Mouse (Mus musculus) embryo, embryonic 10 days (tissue): ENCODE data around the gene Cyb5d1.

ENCODE experiments used
- DNase-seq: peaks from one replicate; pipeline ENCODE4 v3.0.0-alpha.2; 2015; ENCODE audit warnings: low spot score

The Cyb5d1 gene

DNA sequence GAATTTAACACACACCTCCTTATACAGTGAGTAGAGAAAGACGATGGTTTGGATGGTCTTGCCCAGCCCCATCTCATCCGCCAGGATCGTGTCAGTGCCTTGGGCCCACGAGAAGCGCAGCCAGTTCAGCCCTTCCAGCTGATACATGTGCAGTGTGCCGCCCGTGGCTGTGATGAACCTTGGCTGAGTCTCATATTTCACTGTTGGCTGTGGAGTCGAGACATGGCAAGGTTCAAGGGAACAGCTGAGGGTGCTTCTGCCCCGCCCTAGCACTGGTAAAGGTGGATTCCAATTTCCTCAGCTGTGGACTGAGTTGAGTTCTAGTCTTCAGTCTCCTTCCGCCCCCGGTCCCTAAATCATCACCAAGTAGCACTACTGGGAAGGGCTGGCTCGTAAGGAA lies 37.7 kb downstream of the Cyb5d1 start:
- no peak for DNase-seq

DNA sequence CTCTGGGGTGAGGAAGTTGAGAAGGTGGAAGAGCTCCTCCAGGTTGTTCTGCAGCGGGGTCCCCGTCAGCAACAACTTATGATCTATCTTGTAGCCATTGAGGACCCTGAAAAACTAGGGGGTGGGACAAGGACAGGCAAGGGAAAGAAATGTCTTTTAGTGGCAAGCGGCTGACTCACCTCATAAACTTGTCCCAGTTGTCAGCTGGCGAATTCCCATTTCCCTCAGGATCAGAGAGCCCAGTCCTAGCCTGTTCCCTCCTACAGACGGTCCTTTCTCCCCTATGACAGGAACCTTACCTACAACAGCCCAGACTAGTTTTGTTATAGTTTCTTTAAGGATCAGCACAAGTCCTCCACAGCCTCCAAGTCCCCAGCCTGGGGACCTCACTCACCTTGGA lies 38.9 kb downstream of the Cyb5d1 start:
- no peak for DNase-seq

DNA sequence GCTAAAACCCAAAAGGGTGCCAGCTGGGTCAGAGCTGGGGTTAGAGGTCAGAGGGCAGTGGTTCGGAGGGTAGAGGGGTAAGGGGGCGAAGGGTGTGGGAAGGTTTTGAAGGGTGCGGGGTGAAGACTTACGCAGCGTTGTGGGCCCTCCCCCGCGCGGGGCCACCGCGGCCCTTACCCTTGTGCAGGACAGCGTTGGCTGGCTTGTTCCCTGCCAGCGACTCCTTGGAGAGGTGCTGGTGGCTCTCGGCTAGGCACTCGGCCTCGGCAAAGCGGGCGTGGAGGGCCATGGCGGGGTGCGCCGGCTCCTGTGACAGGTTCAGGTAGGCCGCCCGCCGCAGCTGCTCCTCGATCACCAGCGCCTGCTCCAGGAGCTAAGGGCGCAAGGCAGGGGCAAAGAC lies 49.0 kb downstream of the Cyb5d1 start:
- no peak for DNase-seq
